Mouse (Mus musculus) urinary bladder, adult 2 months (tissue): ENCODE data around the gene Mrgprh. TPM values are rescaled to one million over a fixed set of nuclear protein-coding genes. Genes with fewer than 3 reads are reported as not detected.

ENCODE experiments used
- DNase-seq: peaks from one replicate; pipeline ENCODE4 v3.0.0; 2022; ENCODE audit warnings: low spot score
- polyA plus RNA-seq: library from polyadenylated mRNA; depleted of rRNA; stranded (reverse); fragments of >200 nt; gene quantifications from 2 replicates; pipeline ENCODE4 v1.2.3, GENCODE M21; 2012; rRNA removed

Mrgprh gene
- polyA plus RNA-seq: 0.30 and 0.41 TPM in 2 replicates

- DNase-seq: no peak
Measured at GRCm38 (mm10) chr17:12875734-12876133, at the start of gene Mrgprh. Gene Mrgprh, plus strand, starts transcription at chr17:12876034.

GRCm38 (mm10) chr17:12830351-12830750 lies 45.5 kb upstream of the Mrgprh start:
- no peak for DNase-seq

GRCm38 (mm10) chr17:12832231-12832630 lies 43.6 kb upstream of the Mrgprh start:
- DNase-seq: no peak

GRCm38 (mm10) chr17:12832657-12833056 lies 43.2 kb upstream of the Mrgprh start:
- no peak for DNase-seq

- no peak for DNase-seq
Measured at GRCm38 (mm10) chr17:12834317-12834716, 41.5 kb upstream of the Mrgprh start.

- no peak for DNase-seq
Measured at GRCm38 (mm10) chr17:12834826-12835225, 41.0 kb upstream of the Mrgprh start.

GRCm38 (mm10) chr17:12835738-12836137 lies 40.1 kb upstream of the Mrgprh start:
- DNase-seq: no peak

- DNase-seq: no peak
Measured at GRCm38 (mm10) chr17:12839475-12840267, 36.2 kb upstream of the Mrgprh start.

GRCm38 (mm10) chr17:12843826-12844225 lies 32.0 kb upstream of the Mrgprh start:
- no peak for DNase-seq

- DNase-seq: no peak
Measured at GRCm38 (mm10) chr17:12844540-12844939, 31.3 kb upstream of the Mrgprh start.

- no peak for DNase-seq
Measured at GRCm38 (mm10) chr17:12845862-12846261, 30.0 kb upstream of the Mrgprh start.

GRCm38 (mm10) chr17:12846474-12846873 lies 29.4 kb upstream of the Mrgprh start:
- no peak for DNase-seq

GRCm38 (mm10) chr17:12847736-12848135 lies 28.1 kb upstream of the Mrgprh start:
- no peak for DNase-seq

GRCm38 (mm10) chr17:12849778-12850382 lies 26.0 kb upstream of the Mrgprh start:
- DNase-seq: no peak

- no peak for DNase-seq
Measured at GRCm38 (mm10) chr17:12851689-12852088, 24.1 kb upstream of the Mrgprh start.

- no peak for DNase-seq
Measured at GRCm38 (mm10) chr17:12853821-12854220, 22.0 kb upstream of the Mrgprh start.

- no peak for DNase-seq
Measured at GRCm38 (mm10) chr17:12854386-12854785, 21.4 kb upstream of the Mrgprh start.

- no peak for DNase-seq
Measured at GRCm38 (mm10) chr17:12857395-12857794, 18.4 kb upstream of the Mrgprh start.

GRCm38 (mm10) chr17:12858072-12858471 lies 17.8 kb upstream of the Mrgprh start:
- no peak for DNase-seq

GRCm38 (mm10) chr17:12859006-12859520 lies 16.8 kb upstream of the Mrgprh start:
- DNase-seq: no peak

GRCm38 (mm10) chr17:12864111-12864510 lies 11.7 kb upstream of the Mrgprh start:
- no peak for DNase-seq

- no peak for DNase-seq
Measured at GRCm38 (mm10) chr17:12865407-12865806, 10.4 kb upstream of the Mrgprh start.

- no peak for DNase-seq
Measured at GRCm38 (mm10) chr17:12866853-12867252, 9.0 kb upstream of the Mrgprh start.
